Mouse (Mus musculus) bone marrow, adult 2 months (tissue): ENCODE data around the gene Gjb6.

Source experiments
- CTCF ChIP-seq: fragments of 200-500 bp; IDR thresholded peaks from 2 replicates; pipeline ENCODE4 v1.5.1; 2011; ENCODE audit warnings: low read length, control low read depth; ENCODE audit not compliant: control insufficient read depth, insufficient read depth
- POLR2A ChIP-seq: fragments of 200-500 bp; IDR thresholded peaks from 2 replicates; pipeline ENCODE4 v1.6.1; 2011; ENCODE audit warnings: low read depth, mild to moderate bottlenecking, control low read depth, low read length, borderline replicate concordance; ENCODE audit not compliant: control insufficient read depth

DNA sequence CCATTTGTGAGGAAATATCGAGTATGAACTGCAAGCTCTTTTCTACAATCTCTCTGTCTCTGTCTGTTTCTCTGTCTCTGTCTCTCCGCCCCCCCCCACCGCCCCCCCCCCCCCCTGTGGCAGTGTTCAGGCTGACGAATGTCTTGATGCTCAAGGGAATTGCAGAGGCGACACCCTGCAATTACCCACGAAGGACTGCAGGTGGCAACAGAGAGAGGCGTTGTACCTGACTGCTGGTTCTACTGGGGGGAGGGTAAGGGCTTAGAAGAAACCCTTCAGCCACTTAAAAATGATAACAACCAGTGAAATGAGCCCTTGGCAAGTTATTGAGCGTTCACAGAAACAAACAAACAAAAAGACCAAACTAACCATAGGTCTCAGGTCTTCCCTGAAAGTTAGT is 40.4 kb downstream of the Gjb6 start:
- TF ChIP-seq CTCF (peak; percentile 47), POLR2A (no peak)
